Mouse (Mus musculus) testis, adult 10 weeks (tissue): ENCODE results near the gene Olfr1137. TPM values are rescaled to one million over a fixed set of nuclear protein-coding genes. Genes with fewer than 3 reads are reported as not detected.

Experiments used
- polyA plus RNA-seq: library from polyadenylated mRNA; stranded (reverse); fragments of 350-450 nt; fragmentation: Illumina TruSeq; extraction: RNeasy Lipid Tissue Mini Kit (QIAGEN cat#74804); gene quantifications from one replicate; pipeline ENCODE4 v1.2.3, GENCODE M21; 2014; ENCODE audit warnings: low read depth, low replicate concordance

Gene Olfr1137
- polyA plus RNA-seq: not detected

DNA sequence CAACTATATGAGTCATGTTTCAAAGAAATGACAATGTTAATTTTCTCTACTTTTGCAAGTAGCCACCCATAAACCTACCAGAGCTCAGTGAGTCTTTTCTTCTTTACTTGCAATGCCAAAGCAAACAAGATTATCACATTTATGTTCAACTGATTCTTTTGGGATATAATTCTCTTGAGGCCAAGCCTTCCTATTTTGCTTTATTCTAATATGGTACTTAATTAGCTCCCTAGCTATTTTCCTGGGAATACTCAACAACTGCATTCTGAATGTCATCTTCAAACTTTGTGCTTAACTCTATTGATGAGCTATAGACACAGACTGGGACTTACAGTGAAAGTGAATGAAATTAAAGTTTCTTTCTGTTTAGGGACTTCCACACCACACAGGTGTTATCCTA, at the start of gene Olfr1137:
TSS of gene Olfr1137 (minus strand) at position 101 of the 400 bp plus-strand sequence.

DNA sequence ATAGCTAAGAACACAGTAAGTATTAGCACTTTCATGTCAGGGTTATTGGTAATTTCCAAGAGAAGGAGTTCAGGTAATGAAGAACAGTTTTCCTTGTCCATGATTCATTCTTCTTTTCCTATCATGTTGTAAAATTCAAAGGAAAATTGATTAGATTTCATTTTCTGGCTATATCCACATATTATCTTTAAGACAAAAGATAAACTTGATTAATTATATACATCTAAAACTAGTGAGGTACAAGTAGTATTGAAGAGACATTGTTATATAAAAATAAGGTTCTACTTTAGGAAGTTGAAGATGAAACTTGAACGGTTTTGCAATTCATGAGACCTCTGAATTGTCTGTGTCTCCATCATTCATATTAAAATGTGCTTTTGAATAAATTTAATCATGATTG, 40.9 kb upstream of the Olfr1137 start, which contains the start of gene Olfr1141:
TSS of gene Olfr1141 (minus strand) at position 101 of the 400 bp plus-strand sequence.

DNA sequence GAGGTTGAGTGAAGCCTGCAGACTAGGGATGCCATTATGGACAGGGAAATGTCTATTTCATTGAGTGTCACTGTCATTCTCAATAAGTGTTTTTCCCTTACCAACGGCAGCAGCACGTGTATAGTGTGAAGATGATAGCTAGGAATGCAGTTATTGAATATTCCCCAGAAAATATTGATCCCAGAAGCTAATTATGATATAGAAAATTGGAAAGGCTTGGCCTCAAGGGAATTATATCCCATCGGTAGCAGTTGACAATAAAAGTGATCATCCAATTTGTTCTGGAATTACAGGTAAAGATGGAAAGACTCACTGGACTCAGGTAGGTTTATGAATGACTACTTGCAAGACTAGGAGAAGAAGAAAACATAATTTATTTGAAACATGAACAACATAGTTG, 30.5 kb upstream of the Olfr1137 start, which contains the start of gene Olfr1140:
TSS of gene Olfr1140 (plus strand) at position 301 of the 400 bp plus-strand sequence.

DNA sequence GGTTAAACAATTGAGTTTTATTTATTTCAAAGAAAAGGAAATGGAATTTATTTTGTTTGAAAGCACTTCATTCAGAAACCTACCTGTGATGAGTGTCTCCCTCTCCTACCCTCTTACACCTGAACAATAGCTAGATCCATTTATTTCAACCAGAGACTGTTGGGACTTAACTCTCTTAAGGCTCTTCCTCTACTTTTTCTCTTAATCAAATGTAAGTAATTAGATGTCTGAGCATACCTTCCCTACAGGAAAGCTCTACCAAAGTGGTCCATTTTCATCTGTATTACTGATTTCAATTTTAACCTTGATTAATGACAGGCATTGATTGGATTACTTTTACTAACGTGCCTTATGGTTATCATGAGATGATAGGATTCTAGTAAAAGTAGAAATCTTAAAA, 26.9 kb upstream of the Olfr1137 start, which contains the start of gene Olfr1138:
TSS of gene Olfr1138 (minus strand) at position 101 of the 400 bp plus-strand sequence.

DNA sequence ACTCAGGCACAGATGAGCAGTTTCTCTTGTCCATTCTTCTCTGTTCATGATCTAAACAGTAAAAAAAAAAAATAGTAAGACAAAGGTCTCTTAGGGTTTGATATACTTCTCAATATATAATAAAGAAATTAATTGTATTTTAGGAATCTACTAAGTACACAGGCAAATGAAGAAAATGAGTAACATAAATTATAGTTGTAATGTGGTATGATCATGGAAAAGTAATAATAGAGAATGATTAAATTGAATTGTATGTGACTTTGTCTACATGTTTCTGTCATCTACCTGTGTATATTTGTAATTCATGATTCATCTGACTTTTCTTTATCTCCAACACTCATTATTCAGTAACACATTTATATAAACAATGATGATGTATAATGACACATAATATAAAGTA, 19.1 kb downstream of the Olfr1137 start, which contains the start of gene Olfr1136:
TSS of gene Olfr1136 (minus strand) at position 101 of the 400 bp plus-strand sequence.

DNA sequence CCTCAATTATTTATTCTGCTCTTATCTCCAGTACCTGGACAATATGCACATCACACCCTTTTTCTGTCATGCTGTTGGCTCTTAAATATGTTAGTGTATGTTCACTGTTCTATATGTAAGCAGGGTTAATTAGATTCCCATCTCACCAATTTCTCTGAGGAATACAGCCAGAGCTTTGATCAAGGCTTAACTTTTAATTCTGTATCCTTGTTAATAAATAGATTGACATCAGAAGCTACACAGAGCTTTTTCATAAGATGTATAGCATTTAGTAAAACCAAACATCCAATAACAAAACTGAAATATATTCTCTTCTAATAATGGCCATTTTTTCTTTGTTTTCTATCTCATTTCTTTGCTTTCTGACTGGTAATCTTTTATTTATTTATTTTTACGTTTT, 39.4 kb downstream of the Olfr1137 start, which contains the start of gene Olfr1135:
TSS of gene Olfr1135 (minus strand) at position 101 of the 400 bp plus-strand sequence.

Other genes starting within 250 kb of the Olfr1137 start
- 0.71 TPM for gene Pramel7, start 216.1 kb downstream of the Olfr1137 start, polyA plus RNA-seq
- not detected for gene Pramel6, start 206.6 kb downstream of the Olfr1137 start, polyA plus RNA-seq
- gene Olfr153, start 181.4 kb downstream of the Olfr1137 start, polyA plus RNA-seq: 0.39 TPM
- not detected for gene Olfr1128, start 167.6 kb downstream of the Olfr1137 start, polyA plus RNA-seq
- not detected for gene Olfr1129, start 139.3 kb downstream of the Olfr1137 start, polyA plus RNA-seq
- not detected for gene Olfr1130, start 107.0 kb downstream of the Olfr1137 start, polyA plus RNA-seq
- gene Olfr1131, start 86.1 kb downstream of the Olfr1137 start, polyA plus RNA-seq: not detected
- gene Olfr1132, start 75.6 kb downstream of the Olfr1137 start, polyA plus RNA-seq: not detected
- not detected for gene Olfr1133, start 65.8 kb downstream of the Olfr1137 start, polyA plus RNA-seq
- gene Olfr1134, start 54.7 kb downstream of the Olfr1137 start, polyA plus RNA-seq: not detected
- not detected for gene Olfr1135, start 39.5 kb downstream of the Olfr1137 start, polyA plus RNA-seq
- gene Olfr1136, start 19.2 kb downstream of the Olfr1137 start, polyA plus RNA-seq: not detected
- not detected for gene Olfr1138, start 26.8 kb upstream of the Olfr1137 start, polyA plus RNA-seq
- gene Olfr1140, start 30.6 kb upstream of the Olfr1137 start, polyA plus RNA-seq: not detected
- not detected for gene Olfr1141, start 40.8 kb upstream of the Olfr1137 start, polyA plus RNA-seq
- gene Olfr152, start 66.3 kb upstream of the Olfr1137 start, polyA plus RNA-seq: not detected
- gene Olfr1143, start 87.4 kb upstream of the Olfr1137 start, polyA plus RNA-seq: not detected
- gene Olfr1145, start 96.6 kb upstream of the Olfr1137 start, polyA plus RNA-seq: not detected
- gene Olfr1148, start 117.4 kb upstream of the Olfr1137 start, polyA plus RNA-seq: not detected
- not detected for gene Olfr1150-ps1, start 130.8 kb upstream of the Olfr1137 start, polyA plus RNA-seq
- gene Olfr1151, start 142.7 kb upstream of the Olfr1137 start, polyA plus RNA-seq: not detected
- 0.06 TPM for gene Olfr1152, start 153.3 kb upstream of the Olfr1137 start, polyA plus RNA-seq
- gene Olfr1153, start 181.8 kb upstream of the Olfr1137 start, polyA plus RNA-seq: 0.15 TPM
- not detected for gene Olfr1154, start 192.0 kb upstream of the Olfr1137 start, polyA plus RNA-seq
- gene Olfr1155, start 232.0 kb upstream of the Olfr1137 start, polyA plus RNA-seq: not detected
- gene Olfr1156, start 239.9 kb upstream of the Olfr1137 start, polyA plus RNA-seq: not detected